Mouse (Mus musculus): ENCODE data around the gene Pdik1l.

Pdik1l gene

DNA sequence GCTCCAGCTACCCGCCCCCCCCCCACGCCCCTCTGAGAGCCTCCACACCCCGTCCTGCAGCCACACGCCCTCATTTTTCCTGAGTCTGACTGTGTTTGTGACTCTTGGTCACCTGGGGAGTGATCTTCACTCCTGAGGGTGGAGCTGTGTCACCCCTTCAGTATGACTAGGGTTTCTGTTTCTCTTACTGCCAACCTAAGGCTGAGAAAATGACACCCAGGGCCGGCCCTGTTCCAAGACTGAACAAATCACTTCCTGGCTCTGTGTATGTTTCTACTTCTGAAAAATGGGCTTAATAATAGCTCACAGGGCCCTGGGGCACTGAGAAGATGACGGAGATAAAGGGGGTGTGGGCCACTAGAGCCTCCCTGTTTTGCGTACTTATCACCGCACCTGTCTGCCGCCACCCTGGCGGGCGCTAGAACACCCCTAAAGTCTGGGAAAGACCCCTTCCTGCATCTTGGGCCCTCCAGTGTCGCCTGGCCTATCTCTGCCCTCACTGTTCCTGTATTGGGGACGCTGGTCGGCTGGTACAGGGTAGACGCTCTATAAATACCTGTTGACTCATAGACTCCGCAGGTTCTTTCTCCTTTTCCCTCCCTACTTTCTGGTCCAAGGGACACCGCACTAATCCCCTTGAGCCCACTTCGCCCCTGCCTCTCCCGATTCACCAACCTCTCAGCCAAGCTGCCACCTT lies 50.0 kb downstream of the Pdik1l start:
- DNase-seq = no peak

DNA sequence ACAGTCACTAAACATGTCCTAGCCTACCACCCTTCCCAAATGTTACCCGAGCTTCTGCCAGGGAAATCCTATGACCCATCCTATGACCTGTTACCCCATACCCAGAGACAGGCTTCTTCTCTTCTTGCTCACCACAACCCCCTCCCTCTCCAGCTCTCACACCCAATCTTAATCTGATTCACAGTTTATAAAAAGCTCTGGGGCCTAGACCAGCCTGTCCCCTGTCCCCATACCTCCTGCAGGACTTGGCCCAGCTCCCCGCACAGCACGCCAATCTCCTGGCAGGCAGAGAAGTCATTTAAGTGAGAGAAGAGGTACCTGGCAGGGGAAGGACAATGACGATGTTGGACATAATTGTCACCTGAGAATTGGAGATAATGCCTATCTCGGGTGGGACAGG lies 52.8 kb downstream of the Pdik1l start:
- no peak for DNase-seq

DNA sequence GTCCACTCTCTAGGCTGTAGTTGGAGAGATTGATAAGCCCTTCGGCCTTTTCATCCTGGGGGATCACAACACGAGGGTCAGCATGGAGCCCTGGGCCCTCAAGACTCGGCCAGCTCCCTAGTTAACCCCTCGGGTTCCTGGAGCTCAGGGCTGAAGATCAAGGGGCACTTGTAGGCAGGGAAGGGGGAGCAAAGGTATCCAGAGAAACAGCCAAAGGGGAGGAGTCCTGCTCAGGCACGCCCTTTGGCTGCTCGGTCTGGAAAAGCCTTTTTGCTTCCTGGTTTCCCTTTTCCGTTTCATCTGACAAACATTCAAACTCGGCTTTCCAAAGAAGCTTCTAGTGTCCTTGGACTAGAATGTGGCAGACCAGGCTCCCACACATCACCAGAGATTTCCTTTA lies 57.3 kb downstream of the Pdik1l start:
- no peak for DNase-seq

DNA sequence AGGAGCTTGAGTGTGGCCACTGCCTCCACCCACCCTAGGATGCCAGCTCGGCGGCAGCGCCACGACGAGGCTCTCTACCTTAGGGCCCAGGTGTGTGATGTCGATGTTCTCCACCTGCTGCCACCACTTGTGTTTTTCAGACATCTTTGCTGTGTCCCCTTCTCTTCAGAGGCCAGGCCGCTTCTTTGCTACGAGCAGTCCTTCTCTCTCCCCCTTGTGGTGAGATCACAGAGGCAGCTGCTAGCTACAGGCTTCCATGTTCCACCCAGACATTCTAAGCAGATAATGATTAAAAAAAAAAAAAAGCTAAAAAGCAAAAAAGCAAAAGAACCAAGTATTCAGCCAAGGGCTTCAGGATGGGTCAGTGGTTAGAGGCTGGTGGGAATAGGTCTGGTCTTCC lies 60.5 kb downstream of the Pdik1l start, which contains the start of gene Catsper4:
TSS of gene Catsper4 (minus strand) at position 190 of the 400 bp plus-strand sequence.
- DNase-seq = peak; percentile 36 to 53
